Mouse (Mus musculus) heart, embryonic 14.5 days (tissue): ENCODE measurements around the gene Npas3. TPM values are rescaled to one million over a fixed set of nuclear protein-coding genes. Genes with fewer than 3 reads are reported as not detected.

ENCODE experiments used
- ATAC-seq: fragments of 200-750 bp; cut with Nextera tagmentation; 2 replicates; pipeline ENCODE4 v1.8.0; 2017; ENCODE audit warnings: low read depth, moderate TSS enrichment; ENCODE audit not compliant: insufficient number of reproducible peaks, insufficient read depth, low FRiP score
- H3K27ac ChIP-seq, 2 experiments: fragments of 200-500 bp in 1 of 2; fragments of 300-500 bp in 1 of 2; sonication (generic) in 1 of 2; replicated peaks in 1 of 2; 2 replicates each; pipeline ENCODE4 v1.5.1; 2012 to 2014; ENCODE audit warnings: low read depth in 2 of 2, low read length in 2 of 2, control low read depth in 1 of 2, mild to moderate bottlenecking in 1 of 2, mixed read lengths in 1 of 2; ENCODE audit not compliant: control insufficient read depth in 1 of 2, insufficient read depth in 1 of 2
- H3K27me3 ChIP-seq: fragments of 300-500 bp; sonication (generic); 2 replicates; pipeline ENCODE4 v1.6.1; 2014; ENCODE audit warnings: mild to moderate bottlenecking, low read length, control low read depth; ENCODE audit not compliant: control insufficient read depth, insufficient read depth
- H3K36me3 ChIP-seq: fragments of 300-500 bp; sonication (generic); 2 replicates; pipeline ENCODE4 v1.6.1; 2014; ENCODE audit warnings: mild to moderate bottlenecking, control low read depth, low read length, mixed read lengths; ENCODE audit not compliant: control insufficient read depth, insufficient read depth
- H3K4me1 ChIP-seq, 2 experiments: fragments of 200-500 bp in 1 of 2; fragments of 300-500 bp in 1 of 2; sonication (generic) in 1 of 2; 2 replicates each; pipeline ENCODE4 v1.6.1; 2012 to 2014; ENCODE audit warnings: low read length in 2 of 2, control low read depth in 1 of 2, mixed read lengths in 1 of 2; ENCODE audit not compliant: control insufficient read depth in 2 of 2, insufficient read depth in 2 of 2
- H3K4me2 ChIP-seq: fragments of 300-500 bp; sonication (generic); 2 replicates; pipeline ENCODE4 v1.6.1; 2014; ENCODE audit warnings: mild to moderate bottlenecking, low read length
- H3K4me3 ChIP-seq, 2 experiments: fragments of 200-500 bp in 1 of 2; fragments of 300-500 bp in 1 of 2; sonication (generic) in 1 of 2; 2 replicates each; pipeline ENCODE4 v1.5.1; 2012 to 2014; ENCODE audit warnings: low read length in 2 of 2, mild to moderate bottlenecking in 2 of 2, control low read depth in 1 of 2, low read depth in 1 of 2, moderate library complexity in 1 of 2; ENCODE audit not compliant: control insufficient read depth in 1 of 2, insufficient read depth in 1 of 2
- H3K9ac ChIP-seq: fragments of 300-500 bp; sonication (generic); 2 replicates; pipeline ENCODE4 v1.6.1; 2014; ENCODE audit warnings: mild to moderate bottlenecking, low read length
- H3K9me3 ChIP-seq: fragments of 300-500 bp; sonication (generic); 2 replicates; pipeline ENCODE4 v1.6.1; 2016; ENCODE audit warnings: low read length, control low read depth; ENCODE audit not compliant: control insufficient read depth
- WGBS: fragments of 180-500 bp; shearing (Covaris S2); extraction: QIAGEN DNeasy Blood & Tissue Kit; methylation state at CpG from one replicate; pipeline ENCODE4 v1.1.7; 2014; 5-methylcytosine and 5-hydroxymethylcytosine counted together
- polyA plus RNA-seq: library from polyadenylated mRNA; unstranded; fragments of >200 nt; fragmentation: Nextera tagmentation; extraction: Ambion mirVana; gene quantifications from 2 replicates; pipeline ENCODE4 v1.2.1, GENCODE M21; 2014

Gene Npas3
- polyA plus RNA-seq, 1 experiment from 2014 or later: 1.3 TPM

- 30% methylated on average over 14 of the region's 14 CpGs for WGBS
- no peak overlapping the region for H3K27ac ChIP-seq
Measured at GRCm38 (mm10) chr12:54067419-54067818, 818.9 kb downstream of the Npas3 start.

GRCm38 (mm10) chr12:54067886-54068756 is 819.6 kb downstream of the Npas3 start:
- Histone ChIP-seq H3K9ac (peak overlapping the region; percentile 54), H3K4me1 (peaks cover 2 to 9% of the 10 kb centered on the region in 2 experiments; a peak in 3 of 4 replicates), H3K4me3 (peak overlapping the region; percentile 37 to 46), H3K9me3 (no peaks in the 10 kb centered on the region), H3K36me3 (no peaks in the 10 kb centered on the region), H3K27ac (no peak overlapping the region), H3K4me2 (peak overlapping the region; percentile 93), H3K27me3 (peaks cover 23% of the 10 kb centered on the region)
- 4% methylated on average over 84 of the region's 84 CpGs for WGBS
- peak; percentile 47 for ATAC-seq

More at GRCm38 (mm10) chr12:54067419-54067818, 818.9 kb downstream of the Npas3 start:
- peak overlapping the region; percentile 93 for H3K4me2 ChIP-seq
- peak overlapping the region; percentile 37 to 46 for H3K4me3 ChIP-seq
- H3K27me3 ChIP-seq: peaks cover 23% of the 10 kb centered on the region
- no peaks in the 10 kb centered on the region for H3K36me3 ChIP-seq
- H3K9ac ChIP-seq: no peak overlapping the region; the same call in 1 of the 2 replicates
- no peaks in the 10 kb centered on the region for H3K9me3 ChIP-seq
- ATAC-seq: no peak
- peaks cover 2 to 9% of the 10 kb centered on the region in 2 experiments; a peak in 3 of 4 replicates for H3K4me1 ChIP-seq

GRCm38 (mm10) chr12:54068757-54069146 is 820.3 kb downstream of the Npas3 start:
- H3K27ac ChIP-seq: no peak overlapping the region
- H3K27me3 ChIP-seq: peaks cover 23% of the 10 kb centered on the region
- H3K9ac ChIP-seq: peak overlapping the region; percentile 54; the same call in 1 of the 2 replicates
- H3K4me3 ChIP-seq: peak overlapping the region in 1 of 2 experiments; percentile 46; a peak in 2 of 4 replicates
- ATAC-seq: no peak
- H3K4me2 ChIP-seq: peak overlapping the region; percentile 93
- 56% methylated on average over 27 of the region's 27 CpGs for WGBS
- H3K9me3 ChIP-seq: no peaks in the 10 kb centered on the region
- H3K4me1 ChIP-seq: peaks cover 2 to 9% of the 10 kb centered on the region in 2 experiments; a peak in 3 of 4 replicates
- H3K36me3 ChIP-seq: no peaks in the 10 kb centered on the region

DNA sequence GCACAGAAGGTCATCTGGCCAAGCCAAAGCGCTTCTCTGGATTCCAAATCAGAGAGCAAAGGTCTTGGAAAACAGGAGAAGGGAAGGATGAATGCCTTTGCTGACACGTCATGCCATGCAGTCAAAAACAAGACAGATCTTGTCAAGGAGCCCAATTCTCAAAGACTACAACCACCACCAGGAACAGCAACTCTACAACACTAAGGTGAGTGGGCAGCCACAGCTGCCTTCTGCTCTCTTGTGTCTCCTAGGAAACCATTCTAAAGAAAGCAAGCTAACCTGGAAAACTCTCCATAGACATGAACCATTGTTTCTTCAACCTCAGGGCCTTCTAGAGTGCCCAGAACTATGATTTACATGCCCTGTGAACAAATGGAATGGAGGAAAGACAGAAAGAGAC is 825.5 kb downstream of the Npas3 start:
- H3K36me3 ChIP-seq: no peaks in the 10 kb centered on the region
- no peaks in the 10 kb centered on the region for H3K9me3 ChIP-seq
- no peaks in the 10 kb centered on the region for H3K4me1 ChIP-seq
- no peak overlapping the region for H3K4me3 ChIP-seq
- H3K4me2 ChIP-seq: no peak overlapping the region
- no peak for ATAC-seq
- H3K9ac ChIP-seq: no peak overlapping the region
- WGBS: 85% methylated on average over 2 of the region's 2 CpGs
- H3K27ac ChIP-seq: no peak overlapping the region
- H3K27me3 ChIP-seq: peaks cover 3% of the 10 kb centered on the region

DNA sequence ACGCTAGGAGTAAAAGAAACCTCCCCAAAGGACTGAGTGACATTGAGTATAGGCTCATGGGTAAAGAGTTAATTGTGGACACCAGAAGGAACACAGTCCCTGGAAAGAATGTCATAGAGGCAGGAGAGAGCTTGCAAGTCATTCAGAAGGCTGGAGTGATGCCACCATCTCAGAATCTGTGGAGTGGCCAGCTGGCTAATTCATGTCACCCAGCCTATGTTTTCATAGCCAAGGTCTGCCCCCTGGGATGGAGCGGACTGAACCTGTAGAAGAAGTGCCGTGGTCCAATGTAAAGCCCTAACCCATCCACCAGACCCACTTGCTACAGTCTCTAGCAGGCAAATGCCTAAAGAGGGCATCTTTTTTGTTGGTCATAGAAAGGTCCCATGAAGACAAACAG is 832.5 kb downstream of the Npas3 start:
- ATAC-seq: no peak
- WGBS: 91% methylated on average over 3 of the region's 3 CpGs
- Histone ChIP-seq H3K4me3 (no peak overlapping the region), H3K9me3 (no peaks in the 10 kb centered on the region), H3K27me3 (no peaks in the 10 kb centered on the region), H3K36me3 (no peaks in the 10 kb centered on the region), H3K4me1 (no peaks in the 10 kb centered on the region), H3K9ac (no peak overlapping the region), H3K27ac (no peak overlapping the region), H3K4me2 (no peak overlapping the region)

DNA sequence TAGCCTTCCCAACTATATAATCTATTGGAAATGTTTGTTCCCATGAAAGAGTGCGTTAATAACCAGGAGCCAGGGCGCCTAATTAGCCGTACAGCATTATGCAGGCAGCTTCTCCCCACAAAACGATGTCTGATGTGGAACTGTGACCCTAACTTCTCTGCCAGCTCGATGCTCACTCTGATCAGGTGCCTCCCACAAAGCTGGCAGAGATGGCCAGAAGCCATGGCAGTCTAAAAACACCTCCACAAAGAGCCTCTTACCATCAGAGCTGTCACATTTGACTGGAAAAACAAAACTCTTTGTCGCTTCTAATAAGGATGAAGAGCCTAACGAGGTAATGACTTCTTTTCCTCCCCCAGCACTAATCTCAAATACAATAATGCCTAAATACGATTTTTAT is 845.3 kb downstream of the Npas3 start:
- WGBS: 76% methylated on average over 8 of the region's 8 CpGs
- no peaks in the 10 kb centered on the region for H3K27me3 ChIP-seq
- H3K9ac ChIP-seq: no peak overlapping the region
- no peak overlapping the region for H3K4me2 ChIP-seq
- ATAC-seq: no peak
- no peaks in the 10 kb centered on the region for H3K4me1 ChIP-seq
- no peaks in the 10 kb centered on the region for H3K9me3 ChIP-seq
- no peaks in the 10 kb centered on the region for H3K36me3 ChIP-seq
- no peak overlapping the region for H3K4me3 ChIP-seq
- no peak overlapping the region for H3K27ac ChIP-seq

DNA sequence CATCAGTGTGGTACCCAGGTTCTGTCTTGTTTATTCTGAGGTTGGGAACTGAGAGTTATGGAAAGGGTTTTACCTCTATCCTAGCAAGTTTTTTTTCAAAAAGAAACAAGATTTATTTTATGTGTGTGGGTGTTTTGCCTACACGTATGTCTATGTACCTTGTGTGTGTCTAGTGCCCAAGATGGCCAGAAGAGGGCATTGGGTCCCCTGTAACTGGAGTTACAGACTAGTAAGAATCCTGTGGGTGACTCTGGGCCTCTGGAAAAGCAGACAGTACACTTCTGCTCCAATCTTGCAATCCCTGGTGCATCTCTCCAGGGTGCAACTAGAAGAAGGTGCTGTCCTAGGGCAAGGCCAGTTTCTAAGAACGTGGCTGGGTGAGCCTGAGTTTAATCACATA is 848.0 kb downstream of the Npas3 start:
- Histone ChIP-seq H3K27ac (no peak overlapping the region), H3K4me1 (no peaks in the 10 kb centered on the region), H3K36me3 (no peaks in the 10 kb centered on the region), H3K9ac (no peak overlapping the region), H3K27me3 (no peaks in the 10 kb centered on the region), H3K4me3 (no peak overlapping the region), H3K4me2 (no peak overlapping the region), H3K9me3 (no peaks in the 10 kb centered on the region)
- WGBS: 81% methylated on average over 2 of the region's 2 CpGs
- no peak for ATAC-seq
